Mouse (Mus musculus): ENCODE measurements around the gene Dpysl4. TPM values are rescaled to one million over a fixed set of nuclear protein-coding genes. Genes with fewer than 3 reads are reported as not detected.

Dpysl4 gene
- total RNA-seq, 2 experiments from 2014 or later = 2.8 to 3.3 TPM

DNA sequence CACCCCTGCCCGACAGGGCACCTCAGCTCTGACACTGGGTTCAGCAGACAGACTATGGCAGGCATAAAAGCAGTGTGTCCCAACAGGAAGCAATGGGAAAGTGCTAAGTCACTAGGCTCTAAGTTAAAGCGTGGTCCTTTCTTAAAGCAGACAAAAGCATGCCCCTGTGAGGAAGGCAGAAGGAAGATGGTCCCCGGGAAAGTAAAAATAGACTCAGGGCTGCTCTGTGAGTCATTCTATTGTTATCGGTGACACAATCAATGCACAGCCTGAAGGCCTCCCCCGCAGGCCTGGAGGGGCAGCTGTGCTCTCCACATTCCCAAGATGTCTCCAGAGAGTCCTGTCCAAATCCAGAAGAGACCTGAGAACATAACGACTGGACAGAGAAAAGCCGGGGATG lies 60.1 kb downstream of the Dpysl4 start:
- intact Hi-C loops (cut with DNase I) = loop anchor here (5.0 kb wide), 1 partner anchor 41 kb away; no protein-coding TSS in a partner anchor
- no peak for DNase-seq

DNA sequence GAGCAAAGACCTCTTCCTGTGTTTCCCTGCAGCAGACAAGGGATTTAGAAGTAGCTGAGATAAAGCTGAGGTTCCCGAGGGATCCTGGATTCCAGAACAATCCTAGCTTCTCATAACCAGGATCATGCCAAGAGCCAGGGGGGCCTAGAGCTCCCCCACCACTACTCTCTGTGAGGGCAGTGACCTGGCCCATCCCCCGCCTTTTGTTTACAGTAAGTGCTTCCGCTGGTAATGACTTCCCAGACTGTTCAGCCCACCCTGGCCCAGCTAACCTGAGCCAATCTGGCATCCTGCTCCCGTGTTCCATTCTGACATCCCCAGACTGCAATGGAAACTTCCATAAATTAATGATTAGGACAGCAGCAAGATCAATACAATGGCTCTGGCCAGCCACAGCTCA lies 61.6 kb downstream of the Dpysl4 start:
- peak; percentile 29 to 32 for DNase-seq
- intact Hi-C loops (cut with DNase I) = loop anchor here (5.0 kb wide), 1 partner anchor 40 kb away; no protein-coding TSS in a partner anchor

- intact Hi-C loops (cut with DNase I) = loop anchor here (5.0 kb wide), 1 partner anchor 38 kb away; no protein-coding TSS in a partner anchor
- no peak for DNase-seq
Measured at GRCm38 (mm10) chr7:139149373-139149772, 63.6 kb downstream of the Dpysl4 start.

DNA sequence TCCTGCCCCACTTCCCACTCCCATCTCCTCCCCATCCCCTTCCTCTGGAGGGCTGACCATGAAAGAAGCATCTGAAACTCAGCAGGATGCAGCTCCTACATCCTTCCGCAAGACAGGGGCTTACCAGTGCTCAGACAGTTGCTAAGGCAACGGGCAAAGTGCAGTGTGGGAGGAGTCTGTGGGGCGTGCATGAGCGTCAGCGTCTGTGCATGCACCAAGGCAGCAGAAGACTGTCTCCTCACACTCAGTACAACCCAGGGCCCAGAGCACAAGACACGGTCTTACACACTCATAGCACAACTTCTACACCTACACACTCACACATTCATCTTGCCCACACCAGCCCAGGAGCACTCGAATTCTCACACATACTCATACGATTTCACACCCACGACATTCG lies 65.3 kb downstream of the Dpysl4 start:
- peak; percentile 33 to 51 for DNase-seq
- intact Hi-C loops (cut with DNase I) = no loop called here

Other genes starting within 250 kb of the Dpysl4 start
- 10 to 100 TPM; 47.2 to 52.3 TPM for gene Ppp2r2d, start 239.9 kb upstream of the Dpysl4 start, total RNA-seq (2021)
- 10 to 100 TPM; 17.6 to 19.2 TPM for gene Mapk1ip1, start 239.7 kb upstream of the Dpysl4 start, total RNA-seq (2021)
- gene Bnip3, start 176.5 kb upstream of the Dpysl4 start, total RNA-seq (2021) = 100 to 1,000 TPM in 1 of 2 experiments, 10 to 100 TPM in 1; 91.4 to 123 TPM
- gene Jakmip3, start 145.3 kb upstream of the Dpysl4 start, total RNA-seq (2021) = under 1 TPM in 1 of 2 experiments, not detected in 1; 0.19 TPM
- gene Lrrc27, start 127.0 kb downstream of the Dpysl4 start, total RNA-seq (2021) = 10 to 100 TPM in 1 of 2 experiments, 1 to 10 TPM in 1; 9.3 to 10.0 TPM
- gene Stk32c, start 127.3 kb downstream of the Dpysl4 start, total RNA-seq (2021) = 1 to 10 TPM; 2.8 to 4.6 TPM
- 1 to 10 TPM; 8.1 to 9.8 TPM for gene Pwwp2b, start 162.5 kb downstream of the Dpysl4 start, total RNA-seq (2021)

All from heart, postnatal 10 days (tissue).